Mouse (Mus musculus): ENCODE measurements around the gene Gpsm2. TPM values are rescaled to one million over a fixed set of nuclear protein-coding genes. Genes with fewer than 3 reads are reported as not detected.
"Not testable (repeated sequence)": the region's sequence is repeated elsewhere in the genome, so short reads cannot be mapped to it uniquely, and the experiment has no call there.

The Gpsm2 gene
- polyA plus RNA-seq, 1 experiment from 2014 or later: 20.2 TPM

GRCm38 (mm10) chr3:108689979-108690378, 32.1 kb downstream of the Gpsm2 start:
- Histone ChIP-seq H3K9ac (no peak overlapping the region), H3K4me3 (no peak overlapping the region), H3K4me2 (no peak overlapping the region), H3K27me3 (no peaks in the 10 kb centered on the region), H3K36me3 (peaks cover 10% of the 10 kb centered on the region; the same call in 1 of the 2 replicates), H3K9me3 (no peaks in the 10 kb centered on the region), H3K4me1 (replicated peaks) (no peaks in the 10 kb centered on the region), H3K27ac (replicated peaks) (no peak overlapping the region)
- WGBS: 70% methylated on average over 4 of the region's 4 CpGs
- no peak for ATAC-seq (ENCODE audit: low FRiP score, low read depth)

GRCm38 (mm10) chr3:108689446-108689845, 32.7 kb downstream of the Gpsm2 start:
- no peak overlapping the region for H3K9ac ChIP-seq
- H3K4me2 ChIP-seq: no peak overlapping the region
- 75% methylated on average over 8 of the region's 8 CpGs for WGBS
- no peaks in the 10 kb centered on the region for H3K4me1 ChIP-seq (replicated peaks)
- no peak overlapping the region for H3K4me3 ChIP-seq
- no peaks in the 10 kb centered on the region for H3K27me3 ChIP-seq
- H3K9me3 ChIP-seq: no peaks in the 10 kb centered on the region
- no peak for ATAC-seq (ENCODE audit: low FRiP score, low read depth)
- peaks cover 10% of the 10 kb centered on the region; the same call in 1 of the 2 replicates for H3K36me3 ChIP-seq
- H3K27ac ChIP-seq (replicated peaks): no peak overlapping the region

GRCm38 (mm10) chr3:108689015-108689441, 33.1 kb downstream of the Gpsm2 start:
- ATAC-seq (ENCODE audit: low FRiP score, low read depth): peak; percentile 65; the same call in 1 of the 2 replicates
- peaks cover 10% of the 10 kb centered on the region; the same call in 1 of the 2 replicates for H3K36me3 ChIP-seq
- no peak overlapping the region for H3K4me3 ChIP-seq
- H3K4me2 ChIP-seq: no peak overlapping the region
- H3K9ac ChIP-seq: no peak overlapping the region
- no peaks in the 10 kb centered on the region for H3K9me3 ChIP-seq
- no peaks in the 10 kb centered on the region for H3K27me3 ChIP-seq
- H3K4me1 ChIP-seq (replicated peaks): no peaks in the 10 kb centered on the region
- H3K27ac ChIP-seq (replicated peaks): no peak overlapping the region
- WGBS: 46% methylated on average over 6 of the region's 6 CpGs

- H3K4me3 ChIP-seq: no peak overlapping the region
- no peak for ATAC-seq (ENCODE audit: low FRiP score, low read depth)
- H3K27ac ChIP-seq (replicated peaks): no peak overlapping the region
- no peak overlapping the region for H3K9ac ChIP-seq
- no peaks in the 10 kb centered on the region for H3K27me3 ChIP-seq
- no peaks in the 10 kb centered on the region for H3K9me3 ChIP-seq
- WGBS: 98% methylated on average over 7 of the region's 7 CpGs
- no peak overlapping the region for H3K4me2 ChIP-seq
- peaks cover 29% of the 10 kb centered on the region for H3K36me3 ChIP-seq
- no peaks in the 10 kb centered on the region for H3K4me1 ChIP-seq (replicated peaks)
Observed at GRCm38 (mm10) chr3:108685701-108686100, 36.4 kb downstream of the Gpsm2 start.

DNA sequence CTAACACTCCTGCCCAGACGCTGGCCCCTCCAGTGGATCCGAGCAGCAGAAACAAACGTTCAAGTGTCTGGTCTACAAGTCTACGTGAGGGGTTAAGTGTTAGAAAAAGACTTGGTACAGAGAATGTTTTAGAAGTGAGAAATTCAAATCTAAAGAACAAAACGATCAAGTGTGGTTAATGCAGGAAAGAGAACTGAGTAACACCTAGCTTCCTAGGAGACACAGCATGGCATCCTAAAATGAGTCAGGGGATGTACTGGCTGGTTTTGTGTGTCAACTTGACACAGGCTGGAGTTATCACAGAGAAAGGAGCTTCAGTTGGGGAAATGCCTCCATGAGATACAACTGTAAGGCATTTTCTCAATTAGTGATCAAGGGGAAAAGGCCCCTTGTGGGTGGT, 38.5 kb downstream of the Gpsm2 start:
- not testable (repeated sequence) for ATAC-seq (ENCODE audit: low FRiP score, low read depth); H3K4me3 ChIP-seq; H3K4me2 ChIP-seq; H3K4me1 ChIP-seq (replicated peaks); H3K9ac ChIP-seq; H3K9me3 ChIP-seq; H3K27ac ChIP-seq (replicated peaks); H3K27me3 ChIP-seq
- WGBS: 98% methylated on average over 5 of the region's 5 CpGs
- H3K36me3 ChIP-seq: peaks cover 38% of the 10 kb centered on the region

- no peak overlapping the region for H3K4me2 ChIP-seq
Observed at GRCm38 (mm10) chr3:108681004-108681403, 41.1 kb downstream of the Gpsm2 start.

GRCm38 (mm10) chr3:108676616-108677015, 45.5 kb downstream of the Gpsm2 start:
- Histone ChIP-seq H3K27ac (replicated peaks) (no peak overlapping the region), H3K27me3 (no peaks in the 10 kb centered on the region), H3K9ac (no peak overlapping the region), H3K4me2 (no peak overlapping the region), H3K36me3 (peaks cover 71% of the 10 kb centered on the region), H3K9me3 (no peaks in the 10 kb centered on the region), H3K4me3 (no peak overlapping the region), H3K4me1 (replicated peaks) (no peaks in the 10 kb centered on the region)
- WGBS: 63% methylated on average over 4 of the region's 4 CpGs
- ATAC-seq (ENCODE audit: low FRiP score, low read depth): 0 out of 2 replicates have a peak, but pooled peaks have one; percentile 30

More at GRCm38 (mm10) chr3:108681004-108681403, 41.1 kb downstream of the Gpsm2 start:
- Histone ChIP-seq H3K9me3 (no peaks in the 10 kb centered on the region), H3K27ac (replicated peaks) (no peak overlapping the region), H3K36me3 (peaks cover 55% of the 10 kb centered on the region), H3K4me3 (no peak overlapping the region), H3K4me1 (replicated peaks) (no peaks in the 10 kb centered on the region), H3K27me3 (no peaks in the 10 kb centered on the region), H3K9ac (no peak overlapping the region)
- 76% methylated on average over 4 of the region's 4 CpGs for WGBS
- no peak for ATAC-seq (ENCODE audit: low FRiP score, low read depth)

DNA sequence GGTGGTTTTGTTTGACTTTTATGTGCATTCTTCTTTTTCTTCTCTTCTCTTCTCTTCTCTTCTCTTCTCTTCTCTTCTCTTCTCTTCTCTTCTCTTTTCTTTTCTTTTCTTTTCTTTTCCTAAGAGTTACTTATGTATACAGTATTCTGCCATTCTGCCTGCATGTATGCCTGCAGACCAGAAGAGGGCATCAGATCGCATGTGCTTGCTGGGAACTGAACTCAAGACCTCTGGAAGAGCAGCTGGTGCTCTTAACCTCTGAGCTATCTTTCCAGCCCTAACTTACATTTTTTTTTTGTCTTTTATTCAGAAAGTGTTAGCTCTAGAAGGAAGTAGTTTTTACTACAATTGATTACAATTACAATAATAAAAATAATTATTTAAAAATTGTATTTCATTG, 61.2 kb downstream of the Gpsm2 start:
- Histone ChIP-seq H3K27ac (replicated peaks) (no peak overlapping the region), H3K9ac (no peak overlapping the region), H3K4me2 (no peak overlapping the region), H3K36me3 (peaks cover 33% of the 10 kb centered on the region), H3K9me3 (no peaks in the 10 kb centered on the region), H3K4me1 (replicated peaks) (no peaks in the 10 kb centered on the region), H3K4me3 (no peak overlapping the region), H3K27me3 (no peaks in the 10 kb centered on the region)
- ATAC-seq (ENCODE audit: low FRiP score, low read depth): no peak
- WGBS: 94% methylated on average over 1 of the region's 1 CpGs

GRCm38 (mm10) chr3:108658612-108659011, 63.5 kb downstream of the Gpsm2 start:
- H3K27ac ChIP-seq (replicated peaks): no peak overlapping the region
- H3K4me2 ChIP-seq: no peak overlapping the region
- H3K9me3 ChIP-seq: no peaks in the 10 kb centered on the region
- no peak overlapping the region for H3K4me3 ChIP-seq
- ATAC-seq (ENCODE audit: low FRiP score, low read depth): no peak
- H3K36me3 ChIP-seq: peaks cover 18% of the 10 kb centered on the region
- no peaks in the 10 kb centered on the region for H3K27me3 ChIP-seq
- H3K9ac ChIP-seq: no peak overlapping the region
- 96% methylated on average over 9 of the region's 9 CpGs for WGBS
- H3K4me1 ChIP-seq (replicated peaks): peaks cover 13% of the 10 kb centered on the region

- H3K4me3 ChIP-seq: no peak overlapping the region
- H3K27ac ChIP-seq (replicated peaks): no peak overlapping the region
- 75% methylated on average over 7 of the region's 7 CpGs for WGBS
- ATAC-seq (ENCODE audit: low FRiP score, low read depth): no peak
- H3K36me3 ChIP-seq: no peaks in the 10 kb centered on the region
- peaks cover 18% of the 10 kb centered on the region for H3K4me1 ChIP-seq (replicated peaks)
- no peaks in the 10 kb centered on the region for H3K9me3 ChIP-seq
- no peak overlapping the region for H3K9ac ChIP-seq
- no peak overlapping the region for H3K4me2 ChIP-seq
- H3K27me3 ChIP-seq: no peaks in the 10 kb centered on the region
Observed at GRCm38 (mm10) chr3:108655486-108655885, 66.6 kb downstream of the Gpsm2 start.

DNA sequence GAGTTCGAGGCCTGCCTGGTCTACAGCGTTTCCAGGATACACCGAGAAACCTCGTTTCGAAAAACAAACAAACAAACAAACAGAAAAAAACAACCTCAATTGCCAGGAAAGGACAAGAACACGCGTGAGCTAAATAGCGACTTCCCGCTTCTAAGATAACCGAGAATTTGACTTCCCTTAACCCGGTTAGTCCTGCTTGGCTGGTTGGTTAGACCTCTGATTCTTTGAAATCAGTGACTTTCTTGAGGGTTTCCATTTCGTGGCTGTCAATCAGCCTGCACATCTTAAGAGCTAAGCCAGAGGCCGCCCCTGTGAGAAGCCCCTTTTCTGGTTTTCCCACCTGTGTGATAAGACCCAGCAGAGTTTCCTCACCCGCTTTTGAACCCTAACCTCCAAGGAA, 67.5 kb downstream of the Gpsm2 start:
- peak overlapping the region; percentile 98 for H3K4me3 ChIP-seq
- H3K36me3 ChIP-seq: no peaks in the 10 kb centered on the region
- no peaks in the 10 kb centered on the region for H3K27me3 ChIP-seq
- 0 out of 2 replicates have a peak overlapping the region, but pooled peaks have one; percentile 94 for H3K27ac ChIP-seq (replicated peaks)
- peaks cover 18% of the 10 kb centered on the region for H3K4me1 ChIP-seq (replicated peaks)
- H3K9ac ChIP-seq: peak overlapping the region; percentile 94
- WGBS: 38% methylated on average over 14 of the region's 14 CpGs
- no peak for ATAC-seq (ENCODE audit: low FRiP score, low read depth)
- no peaks in the 10 kb centered on the region for H3K9me3 ChIP-seq
- peak overlapping the region; percentile 67 for H3K4me2 ChIP-seq

DNA sequence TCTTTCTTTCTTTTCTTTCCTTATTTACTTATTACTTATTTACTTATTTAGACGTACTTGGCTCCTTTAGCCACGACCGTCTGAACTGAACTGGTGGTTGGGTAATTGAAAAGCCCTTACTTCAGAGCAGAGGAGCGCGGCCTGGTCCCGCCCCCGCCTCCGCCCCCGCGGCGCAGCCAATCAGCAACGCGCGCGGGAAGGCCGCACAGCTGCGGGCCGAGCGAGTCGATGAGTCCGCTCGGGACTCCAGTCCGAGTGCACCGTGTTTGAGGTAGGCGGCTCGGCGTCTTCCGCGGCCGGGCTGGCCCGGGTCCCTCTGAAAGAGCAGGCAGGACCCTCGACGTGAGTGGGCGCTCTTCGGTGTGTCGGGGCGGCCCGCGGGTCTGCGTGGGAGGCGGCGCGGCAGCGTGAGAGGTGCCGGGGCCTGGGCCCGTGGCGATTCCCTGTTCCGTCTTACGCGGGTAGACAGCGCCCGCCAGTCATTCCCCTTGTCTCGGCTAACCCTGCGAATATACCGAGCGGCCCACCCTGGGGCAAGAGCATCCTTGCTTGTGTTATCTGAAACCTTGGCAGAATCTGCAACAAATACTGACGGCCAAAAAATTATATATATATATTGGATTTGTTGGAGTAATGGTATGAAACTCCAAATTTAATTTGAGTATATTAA, 68.3 kb downstream of the Gpsm2 start, which contains the start of gene Clcc1:
Gene Clcc1 (plus strand): TSS at position 204 of the 670 bp plus-strand sequence.
- Histone ChIP-seq H3K9ac (peak within 1 kb of the TSS; percentile 94), H3K4me2 (peak within 1 kb of the TSS; percentile 67), H3K4me1 (replicated peaks) (peaks cover 18% of the 10 kb centered on the region), H3K27ac (replicated peaks) (peak within 1 kb of the TSS; percentile 94), H3K36me3 (no peaks in the 10 kb centered on the region), H3K27me3 (no peaks in the 10 kb centered on the region), H3K4me3 (peak within 1 kb of the TSS; percentile 98), H3K9me3 (no peaks in the 10 kb centered on the region)
- peak; percentile 97 for ATAC-seq (ENCODE audit: low FRiP score, low read depth)
- WGBS: under 1% methylated on average over 57 of the region's 57 CpGs
